Mouse (Mus musculus): ENCODE results near the gene Ruvbl1.

DNA sequence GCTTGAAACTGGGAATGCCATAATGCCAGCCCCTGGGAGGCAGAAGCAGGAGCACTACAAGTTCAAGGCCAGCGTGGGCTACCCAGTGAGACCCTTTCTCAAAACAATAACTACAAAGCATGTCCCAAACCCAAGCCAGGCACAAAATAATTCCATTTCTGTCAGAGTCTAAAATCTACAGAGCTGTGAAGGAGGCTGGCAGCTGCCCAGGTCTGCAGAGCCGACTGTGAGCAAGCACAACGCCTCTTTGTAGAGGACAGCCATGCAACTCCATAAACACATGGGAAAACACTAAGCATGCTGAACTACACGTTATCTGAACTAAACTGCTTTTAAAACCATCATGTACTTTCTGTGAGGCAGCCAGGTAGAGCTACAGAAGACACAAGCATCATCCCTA lies 26.2 kb upstream of the Ruvbl1 start:
- TF ChIP-seq POLR2A (IDR thresholded peaks at IDR 0.05; ENCODE audit: borderline replicate concordance, low read depth, low read length) (no peak), CTCF (IDR thresholded peaks at IDR 0.05; ENCODE audit: low read depth, low read length) (no peak)

Measured in bone marrow macrophage, adult 2 months (primary cell).